Mouse (Mus musculus) olfactory bulb, adult 2 months (tissue): ENCODE results near the gene Mettl16.

ENCODE experiments used
- CTCF ChIP-seq: fragments of 200-500 bp; IDR thresholded peaks from 2 replicates; pipeline ENCODE4 v1.5.1; 2012; ENCODE audit warnings: low read depth, mild to moderate bottlenecking, low read length, moderate library complexity; ENCODE audit not compliant: insufficient read depth
- POLR2A ChIP-seq: fragments of 200-500 bp; IDR thresholded peaks from 2 replicates; pipeline ENCODE4 v1.6.1; 2012; ENCODE audit warnings: mild to moderate bottlenecking, low read depth, low read length, moderate library complexity; ENCODE audit not compliant: insufficient read depth

DNA sequence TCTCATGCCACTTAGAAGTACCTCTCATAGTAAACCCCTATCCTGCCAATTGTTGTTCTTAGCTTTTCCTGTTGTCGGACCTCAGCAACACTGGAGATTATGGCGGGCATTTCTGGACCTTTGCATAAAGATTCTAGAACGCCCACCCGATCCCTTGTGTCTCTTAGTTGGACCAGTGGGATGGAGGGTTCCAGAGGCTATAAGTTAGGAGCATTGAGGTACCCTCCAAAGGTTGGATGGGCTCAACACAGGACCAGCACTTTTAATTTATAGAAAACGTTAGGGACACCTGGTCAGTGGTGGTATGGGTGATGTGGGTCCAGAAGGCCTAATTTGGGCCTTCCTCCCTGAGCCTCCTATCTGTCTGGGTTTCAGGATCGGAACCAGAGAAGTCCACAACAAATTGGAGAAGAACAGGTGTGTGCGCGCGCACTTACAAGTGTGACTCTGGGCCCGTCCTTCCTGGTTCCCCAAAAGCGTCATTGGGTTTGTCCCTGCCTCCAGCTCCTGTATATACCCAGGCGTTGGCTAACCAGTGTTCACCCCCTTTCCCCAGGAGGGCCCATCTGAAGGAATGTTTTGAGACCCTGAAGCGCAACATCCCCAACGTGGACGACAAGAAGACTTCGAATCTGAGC is 66.5 kb downstream of the Mettl16 start:
- no peak for TF ChIP-seq POLR2A
- TF ChIP-seq CTCF = no peak
